Mouse (Mus musculus) brain, embryonic 14.5 days (tissue): ENCODE data around the gene Pced1b. TPM values are rescaled to one million over a fixed set of nuclear protein-coding genes. Genes with fewer than 3 reads are reported as not detected.

ENCODE experiments used
- DNase-seq: peaks from one replicate; pipeline ENCODE4 v3.0.0-alpha.2; 2011; ENCODE audit warnings: low read depth
- CTCF ChIP-seq: fragments of 200-500 bp; IDR thresholded peaks from 2 replicates; pipeline ENCODE4 v1.5.1; 2012; ENCODE audit warnings: inconsistent platforms, mild to moderate bottlenecking, moderate library complexity, borderline replicate concordance; ENCODE audit not compliant: insufficient read depth, insufficient read length; ENCODE audit errors: extremely low read depth
- POLR2A ChIP-seq: fragments of 200-500 bp; IDR thresholded peaks from 2 replicates; pipeline ENCODE4 v1.6.1; 2012; ENCODE audit warnings: mild to moderate bottlenecking, inconsistent platforms, borderline replicate concordance; ENCODE audit not compliant: poor library complexity, insufficient read depth, insufficient read length, severe bottlenecking; ENCODE audit errors: extremely low read depth
- polyA plus RNA-seq: library from polyadenylated mRNA; depleted of rRNA; stranded (reverse); fragments of >200 nt; gene quantifications from 2 replicates; pipeline ENCODE4 v1.2.3, GENCODE M21; 2012

Pced1b gene
- polyA plus RNA-seq, 1 experiment = 10.9 TPM

GRCm38 (mm10) chr15:97309533-97309932 lies 62.6 kb downstream of the Pced1b start:
- TF ChIP-seq POLR2A = no peak
- TF ChIP-seq CTCF = no peak
- no peak for DNase-seq

- TF ChIP-seq CTCF (no peak), POLR2A (no peak)
- DNase-seq = no peak
Measured at GRCm38 (mm10) chr15:97310251-97310650, 63.3 kb downstream of the Pced1b start.

- TF ChIP-seq CTCF (no peak), POLR2A (no peak)
Measured at GRCm38 (mm10) chr15:97311211-97311610, 64.3 kb downstream of the Pced1b start.

GRCm38 (mm10) chr15:97311937-97312336 lies 65.0 kb downstream of the Pced1b start:
- no peak for TF ChIP-seq POLR2A
- no peak for TF ChIP-seq CTCF
- DNase-seq = no peak

More at GRCm38 (mm10) chr15:97311211-97311610, 64.3 kb downstream of the Pced1b start:
- DNase-seq = no peak

GRCm38 (mm10) chr15:97314720-97315421 lies 68.0 kb downstream of the Pced1b start:
- peak; percentile 57 for DNase-seq
- no peak for TF ChIP-seq CTCF
- no peak for TF ChIP-seq POLR2A

- no peak for DNase-seq
- no peak for TF ChIP-seq POLR2A
- no peak for TF ChIP-seq CTCF
Measured at GRCm38 (mm10) chr15:97315422-97315757, 68.5 kb downstream of the Pced1b start.

- peak; percentile 57 for DNase-seq
- no peak for TF ChIP-seq CTCF
- no peak for TF ChIP-seq POLR2A
Measured at GRCm38 (mm10) chr15:97318365-97319001, 71.6 kb downstream of the Pced1b start.

- TF ChIP-seq POLR2A = no peak
- TF ChIP-seq CTCF = no peak
- peak; percentile 42 for DNase-seq
Measured at GRCm38 (mm10) chr15:97322821-97323220, 75.9 kb downstream of the Pced1b start.

GRCm38 (mm10) chr15:97323466-97323865 lies 76.6 kb downstream of the Pced1b start:
- no peak for DNase-seq
- TF ChIP-seq POLR2A = no peak
- TF ChIP-seq CTCF = no peak

- no peak for TF ChIP-seq CTCF
Measured at GRCm38 (mm10) chr15:97324311-97324710, 77.4 kb downstream of the Pced1b start.

GRCm38 (mm10) chr15:97327500-97328081 lies 80.7 kb downstream of the Pced1b start:
- TF ChIP-seq CTCF (peak; percentile 63), POLR2A (no peak)
- peak; percentile 15 for DNase-seq

More at GRCm38 (mm10) chr15:97324311-97324710, 77.4 kb downstream of the Pced1b start:
- DNase-seq = peak; percentile 65

- no peak for TF ChIP-seq CTCF
- TF ChIP-seq POLR2A = no peak
- no peak for DNase-seq
Measured at GRCm38 (mm10) chr15:97332582-97332981, 85.7 kb downstream of the Pced1b start.

GRCm38 (mm10) chr15:97337636-97338352 lies 90.9 kb downstream of the Pced1b start:
- TF ChIP-seq POLR2A (no peak), CTCF (no peak)
- peak; percentile 55 for DNase-seq

GRCm38 (mm10) chr15:97338377-97339060 lies 91.6 kb downstream of the Pced1b start:
- no peak for DNase-seq
- no peak for TF ChIP-seq POLR2A
- TF ChIP-seq CTCF = no peak
